Mouse (Mus musculus) liver, embryonic 15.5 days (tissue): Measurements from ENCODE around the gene Slc39a2. TPM values are rescaled to one million over a fixed set of nuclear protein-coding genes. Genes with fewer than 3 reads are reported as not detected.
"Not testable (repeated sequence)": the region's sequence is repeated elsewhere in the genome, so short reads cannot be mapped to it uniquely, and the experiment has no call there.

ENCODE experiments used
- ATAC-seq: fragments of 200-750 bp; cut with Nextera tagmentation; 2 replicates; pipeline ENCODE4 v1.8.0; 2017; ENCODE audit warnings: moderate number of reproducible peaks, mild to moderate bottlenecking, moderate library complexity; ENCODE audit not compliant: insufficient read depth
- H3K27ac ChIP-seq: fragments of 300-500 bp; sonication (generic); replicated peaks from 2 replicates; pipeline ENCODE4 v1.5.1; 2015; ENCODE audit warnings: mild to moderate bottlenecking, inconsistent platforms
- H3K27me3 ChIP-seq: fragments of 300-500 bp; sonication (generic); 2 replicates; pipeline ENCODE4 v1.6.1; 2015; ENCODE audit warnings: mild to moderate bottlenecking, inconsistent platforms
- H3K36me3 ChIP-seq: fragments of 300-500 bp; sonication (generic); replicated peaks from 2 replicates; pipeline ENCODE4 v1.6.1; 2015; ENCODE audit warnings: moderate library complexity, mild to moderate bottlenecking, inconsistent platforms
- H3K4me1 ChIP-seq: fragments of 300-500 bp; sonication (generic); replicated peaks from 2 replicates; pipeline ENCODE4 v1.6.1; 2015; ENCODE audit warnings: inconsistent platforms
- H3K4me2 ChIP-seq: fragments of 300-500 bp; sonication (generic); 2 replicates; pipeline ENCODE4 v1.6.1; 2015; ENCODE audit warnings: moderate library complexity, mild to moderate bottlenecking, inconsistent platforms
- H3K4me3 ChIP-seq: fragments of 300-500 bp; sonication (generic); replicated peaks from 2 replicates; pipeline ENCODE4 v1.5.1; 2015; ENCODE audit warnings: mild to moderate bottlenecking, inconsistent platforms
- H3K9ac ChIP-seq: fragments of 300-500 bp; sonication (generic); 2 replicates; pipeline ENCODE4 v1.6.1; 2015; ENCODE audit warnings: moderate library complexity, mild to moderate bottlenecking, inconsistent platforms
- H3K9me3 ChIP-seq: fragments of 300-500 bp; sonication (generic); replicated peaks from 2 replicates; pipeline ENCODE4 v1.6.1; 2016; ENCODE audit warnings: inconsistent platforms
- WGBS: fragments of 180-500 bp; shearing (Covaris S2); methylation state at CpG from one replicate; pipeline ENCODE4 v1.1.7; 2015; ENCODE audit warnings: mixed read lengths; ENCODE audit not compliant: insufficient replicate concordance; 5-methylcytosine and 5-hydroxymethylcytosine counted together
- polyA plus RNA-seq: library from polyadenylated mRNA; unstranded; fragments of >200 nt; fragmentation: Nextera tagmentation; extraction: Ambion mirVana; gene quantifications from 2 replicates; pipeline ENCODE4 v1.2.1, GENCODE M21; 2015

Slc39a2 gene
- polyA plus RNA-seq, 1 experiment from 2014 or later: 0.09 TPM

DNA sequence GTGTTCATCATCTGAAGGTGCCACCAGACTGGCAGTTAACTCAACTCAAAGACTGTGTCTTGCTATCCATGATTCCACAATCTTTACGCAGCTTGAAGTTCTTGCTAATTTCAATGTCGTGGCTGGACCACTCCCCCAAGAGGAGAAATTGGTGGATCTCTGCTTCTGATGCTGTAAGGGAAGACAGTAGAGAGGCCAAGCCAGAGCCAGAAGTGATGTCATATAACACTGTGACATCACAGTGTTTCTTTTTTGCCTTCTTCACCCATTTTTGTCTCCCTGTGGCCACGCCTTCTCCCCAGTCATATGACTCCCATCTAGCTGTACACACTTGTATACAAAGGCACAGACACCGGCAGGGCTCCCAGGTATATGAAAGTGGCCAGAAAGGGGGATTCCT is 25.4 kb downstream of the Slc39a2 start, which contains the start of gene Tppp2:
Gene Tppp2 (plus strand): TSS at position 301 of the 400 bp plus-strand sequence.
- ATAC-seq: no peak
- Histone ChIP-seq H3K9me3 (no peaks in the 10 kb centered on the region), H3K36me3 (no peaks in the 10 kb centered on the region)

DNA sequence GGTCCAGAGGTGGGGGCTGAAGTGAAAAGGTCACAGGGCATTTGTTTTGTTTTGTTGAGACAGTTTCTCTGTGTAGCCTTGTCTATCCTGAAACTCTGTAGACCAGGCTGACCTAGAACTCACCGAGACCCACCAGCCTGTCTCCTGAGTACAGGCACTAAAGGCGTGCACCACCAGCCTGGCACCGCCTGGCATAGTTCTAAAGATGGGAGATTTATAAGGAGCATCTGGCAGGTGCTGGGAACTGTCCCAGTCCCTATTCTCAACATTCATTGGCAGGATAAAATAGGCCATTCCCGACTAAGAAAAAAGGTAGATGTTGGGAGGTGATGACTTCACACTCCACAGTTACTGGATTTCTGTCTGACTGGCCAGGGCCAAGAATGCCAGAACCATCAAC is 26.3 kb downstream of the Slc39a2 start:
- H3K27me3 ChIP-seq: peaks cover 28% of the 10 kb centered on the region
- H3K9me3 ChIP-seq: no peaks in the 10 kb centered on the region
- no peak overlapping the region for H3K27ac ChIP-seq
- H3K9ac ChIP-seq: no peak overlapping the region
- no peak for ATAC-seq
- H3K4me2 ChIP-seq: no peak overlapping the region
- WGBS: 72% methylated on average over 4 of the region's 4 CpGs
- no peak overlapping the region for H3K4me3 ChIP-seq
- H3K4me1 ChIP-seq: peaks cover 6% of the 10 kb centered on the region
- H3K36me3 ChIP-seq: no peaks in the 10 kb centered on the region

More for the DNA sequence above, 25.4 kb downstream of the Slc39a2 start, which contains the start of gene Tppp2:
- peaks cover 15% of the 10 kb centered on the region for H3K4me1 ChIP-seq
- H3K4me3 ChIP-seq: no peak within 1 kb of the TSS
- no peak within 1 kb of the TSS for H3K4me2 ChIP-seq
- no peak within 1 kb of the TSS for H3K27ac ChIP-seq
- H3K27me3 ChIP-seq: peaks cover 36% of the 10 kb centered on the region
- WGBS: 59% methylated on average over 4 of the region's 4 CpGs
- no peak within 1 kb of the TSS for H3K9ac ChIP-seq

DNA sequence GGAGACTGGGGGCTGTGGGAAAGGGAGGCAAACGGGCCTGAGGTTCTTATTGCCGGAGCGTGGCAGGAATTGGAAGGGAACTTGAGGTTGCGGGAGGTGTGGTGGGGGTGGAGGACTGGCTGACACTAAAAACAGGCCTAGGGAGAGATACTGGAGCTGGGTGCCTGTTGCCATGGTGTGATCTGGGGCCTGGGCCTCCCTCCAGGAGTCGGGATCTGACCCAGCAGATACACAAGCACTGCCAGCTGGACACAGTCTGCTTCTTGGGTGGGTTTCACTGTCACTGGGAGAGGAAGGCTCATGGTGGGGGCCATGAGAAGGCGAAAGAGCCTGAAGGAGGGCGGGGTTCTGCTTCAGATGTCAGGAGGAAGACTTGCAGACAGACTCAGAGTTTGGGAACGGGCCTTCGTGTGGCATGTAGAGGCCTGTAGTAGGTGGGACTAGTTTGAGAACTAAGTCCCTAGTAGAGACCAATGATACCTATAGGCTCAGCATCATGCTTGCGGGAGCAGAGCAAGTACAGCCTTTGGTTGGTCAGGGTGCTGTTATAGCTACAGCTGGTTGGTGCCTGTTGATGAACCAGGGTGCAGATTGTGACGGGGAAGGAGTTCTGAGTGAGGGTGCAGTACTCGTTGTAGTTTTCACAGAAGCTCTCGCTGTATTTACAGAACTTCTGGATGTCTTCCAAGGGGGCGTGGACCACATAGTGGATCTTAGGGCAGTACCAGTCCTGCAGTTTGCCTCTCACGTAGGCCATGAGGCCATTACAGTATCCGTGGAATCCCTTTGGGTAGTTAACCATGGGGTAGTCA is 29.3 kb downstream of the Slc39a2 start:
- no peak overlapping the region for H3K27ac ChIP-seq

DNA sequence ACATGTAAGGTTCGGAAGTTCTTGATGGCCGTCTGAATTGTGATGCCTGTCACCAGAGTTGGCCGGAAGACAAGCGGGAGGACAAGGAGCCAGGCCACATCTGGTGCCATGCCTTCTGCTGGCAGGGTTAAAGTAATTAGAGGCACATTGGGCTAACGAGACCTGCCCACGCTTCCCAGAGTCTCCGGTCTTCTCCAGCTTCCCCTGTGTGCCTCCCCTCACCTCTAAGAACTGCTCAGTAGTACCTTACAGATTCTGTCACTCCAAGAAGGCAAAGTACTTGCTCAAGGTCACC is 29.8 kb downstream of the Slc39a2 start, which contains the start of gene Rnase13:
Gene Rnase13 (minus strand): TSS at position 203 of the 295 bp plus-strand sequence.
- no peak within 1 kb of the TSS for H3K4me3 ChIP-seq
- no peak within 1 kb of the TSS for H3K27ac ChIP-seq
- 71% methylated on average over 7 of the region's 7 CpGs for WGBS
- H3K27me3 ChIP-seq: peaks cover 3% of the 10 kb centered on the region; the same call in 1 of the 2 replicates
- H3K9ac ChIP-seq: no peak within 1 kb of the TSS
- H3K4me1 ChIP-seq: no peaks in the 10 kb centered on the region
- H3K36me3 ChIP-seq: no peaks in the 10 kb centered on the region
- no peak for ATAC-seq
- H3K9me3 ChIP-seq: no peaks in the 10 kb centered on the region
- no peak within 1 kb of the TSS for H3K4me2 ChIP-seq

More for the DNA sequence above, 29.3 kb downstream of the Slc39a2 start:
- WGBS: 61% methylated on average over 16 of the region's 16 CpGs
- peaks cover 3% of the 10 kb centered on the region; the same call in 1 of the 2 replicates for H3K27me3 ChIP-seq
- no peaks in the 10 kb centered on the region for H3K9me3 ChIP-seq
- H3K4me2 ChIP-seq: no peak overlapping the region
- ATAC-seq: no peak
- H3K4me3 ChIP-seq: no peak overlapping the region
- no peaks in the 10 kb centered on the region for H3K4me1 ChIP-seq
- no peak overlapping the region for H3K9ac ChIP-seq
- H3K36me3 ChIP-seq: no peaks in the 10 kb centered on the region

DNA sequence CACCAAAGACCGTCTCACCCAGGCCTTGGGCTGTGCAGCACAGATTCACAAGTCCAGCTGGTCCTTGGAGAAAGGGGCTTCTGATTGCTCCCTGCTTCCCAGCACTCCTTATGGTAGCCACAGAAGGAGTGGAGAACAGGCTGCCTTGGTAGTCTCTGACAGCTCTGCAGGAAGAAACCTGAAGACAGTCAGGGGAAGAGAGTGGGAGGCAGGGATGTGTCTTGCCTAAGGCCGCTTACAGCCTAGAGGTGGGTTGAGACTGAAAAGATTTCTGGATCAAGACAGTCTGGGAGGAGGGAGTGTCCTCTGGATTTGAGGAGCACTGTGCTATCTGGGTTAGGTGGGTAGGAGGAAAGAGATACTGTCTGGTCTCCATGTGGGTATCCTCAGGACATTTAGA is 30.2 kb downstream of the Slc39a2 start:
- no peak overlapping the region for H3K4me2 ChIP-seq
- no peaks in the 10 kb centered on the region for H3K4me1 ChIP-seq
- WGBS: 63% methylated on average over 2 of the region's 2 CpGs
- H3K27me3 ChIP-seq: no peaks in the 10 kb centered on the region
- H3K9me3 ChIP-seq: no peaks in the 10 kb centered on the region
- no peaks in the 10 kb centered on the region for H3K36me3 ChIP-seq
- no peak for ATAC-seq
- H3K27ac ChIP-seq: no peak overlapping the region
- H3K4me3 ChIP-seq: no peak overlapping the region
- H3K9ac ChIP-seq: no peak overlapping the region

DNA sequence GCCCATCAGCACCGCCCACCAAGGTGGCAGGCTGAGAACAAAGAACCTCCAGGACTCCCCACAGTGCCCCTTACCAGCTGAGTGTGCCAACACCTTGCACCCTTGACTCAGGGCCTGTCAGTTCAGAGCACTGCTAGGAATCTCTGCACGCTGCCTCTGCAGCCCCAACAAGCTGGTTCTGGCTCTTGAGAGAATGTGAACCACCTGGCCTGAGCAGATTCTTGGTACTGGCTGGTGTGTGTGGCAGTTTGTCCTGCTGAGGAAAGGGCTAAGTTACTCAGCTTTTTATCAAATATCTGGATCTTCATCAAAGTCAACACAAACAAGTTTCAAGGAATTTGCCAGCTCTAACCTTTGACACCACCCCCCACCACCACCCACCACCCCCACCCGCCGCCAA is 30.8 kb downstream of the Slc39a2 start:
- Histone ChIP-seq H3K4me1 (no peaks in the 10 kb centered on the region), H3K9me3 (no peaks in the 10 kb centered on the region), H3K27me3 (no peaks in the 10 kb centered on the region), H3K9ac (no peak overlapping the region), H3K36me3 (no peaks in the 10 kb centered on the region), H3K4me3 (no peak overlapping the region), H3K4me2 (no peak overlapping the region), H3K27ac (no peak overlapping the region)
- ATAC-seq: no peak
- 61% methylated on average over 4 of the region's 4 CpGs for WGBS

DNA sequence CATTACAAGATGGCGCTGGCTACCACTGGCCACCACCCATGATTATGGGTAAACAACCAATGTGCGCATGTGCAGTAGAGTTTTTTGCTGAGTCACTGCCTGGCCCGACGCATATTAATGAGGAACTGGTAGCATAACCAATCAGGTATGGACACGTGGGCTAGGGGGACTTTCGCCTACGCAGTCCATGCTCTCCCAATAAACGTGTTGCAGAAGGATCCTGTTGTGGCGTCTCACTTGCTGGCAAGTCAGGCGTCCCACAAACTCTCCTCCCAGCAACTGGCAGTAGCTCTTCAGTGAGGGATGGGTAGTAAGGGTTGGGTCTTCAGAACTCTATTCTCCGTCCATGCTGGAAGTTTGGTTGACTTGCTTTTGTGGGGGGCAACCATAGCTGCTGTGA is 34.2 kb downstream of the Slc39a2 start:
- not testable (repeated sequence) for ATAC-seq

DNA sequence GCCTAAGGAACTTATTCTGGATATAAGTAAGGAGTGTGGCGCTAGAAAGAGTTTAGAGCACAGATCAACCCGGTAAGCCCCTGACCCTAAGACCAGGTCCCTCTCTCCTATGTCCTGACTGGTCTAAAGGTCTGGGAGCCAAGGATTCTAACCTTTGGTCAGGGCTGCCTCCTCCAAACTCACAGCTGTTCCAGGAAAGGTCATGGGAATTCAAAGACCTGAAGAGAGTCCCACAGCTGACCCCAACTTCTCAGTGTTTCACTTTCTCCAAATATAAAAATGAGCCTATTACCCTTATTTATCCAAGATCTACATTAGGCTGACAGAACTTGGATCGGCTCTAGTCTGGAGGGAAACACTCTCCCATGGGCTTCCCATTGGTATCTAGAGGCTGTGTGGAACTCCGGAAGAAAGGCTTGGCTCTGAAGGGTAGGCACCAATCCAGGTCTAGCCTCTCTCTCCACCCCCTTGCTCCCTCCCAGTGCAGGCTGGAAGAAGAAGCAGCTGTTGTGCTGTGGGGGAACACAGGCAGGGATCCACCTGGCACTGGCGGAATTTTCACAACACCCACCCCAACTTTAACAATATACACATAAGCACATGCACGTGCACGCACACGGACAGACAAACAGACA is 36.7 kb downstream of the Slc39a2 start:
- Histone ChIP-seq H3K4me2 (no peak overlapping the region), H3K4me1 (peaks cover 3% of the 10 kb centered on the region)
- WGBS: 64% methylated on average over 8 of the region's 8 CpGs

More for the DNA sequence above, 34.2 kb downstream of the Slc39a2 start:
- not testable (repeated sequence) for H3K9ac ChIP-seq, H3K9me3 ChIP-seq, H3K36me3 ChIP-seq, H3K4me1 ChIP-seq, H3K4me2 ChIP-seq, H3K27ac ChIP-seq, H3K27me3 ChIP-seq, H3K4me3 ChIP-seq
- 83% methylated on average over 11 of the region's 11 CpGs for WGBS

DNA sequence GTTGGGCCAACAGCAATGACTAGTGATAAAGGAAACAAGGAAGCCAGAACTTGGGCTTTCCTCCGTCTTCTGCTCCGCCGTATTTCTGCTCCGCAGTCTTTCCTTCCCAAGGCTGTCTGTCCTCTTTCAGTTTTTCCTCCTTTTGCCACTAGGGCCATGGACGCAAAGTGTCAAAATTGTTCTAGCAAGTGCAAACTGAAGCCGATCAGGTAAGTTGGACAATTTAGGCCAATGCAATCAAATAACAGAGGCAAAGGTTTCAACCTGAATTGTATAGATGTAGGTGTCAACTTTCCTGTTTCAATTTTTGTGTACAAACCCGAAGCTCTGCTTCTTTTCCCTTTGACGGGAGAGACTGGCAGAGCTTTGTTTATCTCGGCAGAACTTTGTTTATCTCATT is 37.3 kb downstream of the Slc39a2 start:
- Histone ChIP-seq H3K4me1 (peaks cover 3% of the 10 kb centered on the region), H3K9me3 (no peaks in the 10 kb centered on the region), H3K9ac (no peak overlapping the region), H3K27me3 (no peaks in the 10 kb centered on the region), H3K4me3 (no peak overlapping the region), H3K27ac (no peak overlapping the region), H3K36me3 (no peaks in the 10 kb centered on the region), H3K4me2 (no peak overlapping the region)
- WGBS: 57% methylated on average over 9 of the region's 9 CpGs
- no peak for ATAC-seq

More for the DNA sequence above, 36.7 kb downstream of the Slc39a2 start:
- Histone ChIP-seq H3K27me3 (no peaks in the 10 kb centered on the region), H3K9me3 (no peaks in the 10 kb centered on the region), H3K36me3 (no peaks in the 10 kb centered on the region), H3K9ac (no peak overlapping the region), H3K27ac (no peak overlapping the region), H3K4me3 (no peak overlapping the region)
- 0 out of 2 replicates have a peak, but pooled peaks have one; percentile 21 for ATAC-seq

DNA sequence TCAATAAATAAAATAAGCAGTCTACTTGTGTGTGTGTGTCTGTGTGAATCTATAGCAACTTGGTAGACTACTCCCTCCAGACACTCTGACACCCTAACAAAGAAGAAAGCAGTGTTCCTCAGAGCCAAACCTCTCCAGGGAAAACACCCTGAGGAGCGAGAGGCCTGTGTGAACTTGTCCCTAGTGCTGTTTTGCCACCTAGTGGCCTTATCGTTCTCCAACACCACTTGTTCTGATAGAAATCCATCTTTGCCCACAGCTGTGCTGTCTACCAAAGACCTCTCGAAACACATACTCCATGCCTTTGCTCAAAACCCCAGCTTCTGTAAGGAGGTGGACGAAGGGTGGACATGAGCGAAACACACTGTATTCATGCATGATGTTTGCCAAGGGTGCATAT is 38.1 kb downstream of the Slc39a2 start:
- Histone ChIP-seq H3K4me1 (peaks cover 3% of the 10 kb centered on the region), H3K4me3 (no peak overlapping the region), H3K27me3 (no peaks in the 10 kb centered on the region), H3K9ac (no peak overlapping the region), H3K36me3 (no peaks in the 10 kb centered on the region), H3K27ac (no peak overlapping the region), H3K4me2 (no peak overlapping the region), H3K9me3 (no peaks in the 10 kb centered on the region)
- 24% methylated on average over 5 of the region's 5 CpGs for WGBS
- ATAC-seq: no peak

DNA sequence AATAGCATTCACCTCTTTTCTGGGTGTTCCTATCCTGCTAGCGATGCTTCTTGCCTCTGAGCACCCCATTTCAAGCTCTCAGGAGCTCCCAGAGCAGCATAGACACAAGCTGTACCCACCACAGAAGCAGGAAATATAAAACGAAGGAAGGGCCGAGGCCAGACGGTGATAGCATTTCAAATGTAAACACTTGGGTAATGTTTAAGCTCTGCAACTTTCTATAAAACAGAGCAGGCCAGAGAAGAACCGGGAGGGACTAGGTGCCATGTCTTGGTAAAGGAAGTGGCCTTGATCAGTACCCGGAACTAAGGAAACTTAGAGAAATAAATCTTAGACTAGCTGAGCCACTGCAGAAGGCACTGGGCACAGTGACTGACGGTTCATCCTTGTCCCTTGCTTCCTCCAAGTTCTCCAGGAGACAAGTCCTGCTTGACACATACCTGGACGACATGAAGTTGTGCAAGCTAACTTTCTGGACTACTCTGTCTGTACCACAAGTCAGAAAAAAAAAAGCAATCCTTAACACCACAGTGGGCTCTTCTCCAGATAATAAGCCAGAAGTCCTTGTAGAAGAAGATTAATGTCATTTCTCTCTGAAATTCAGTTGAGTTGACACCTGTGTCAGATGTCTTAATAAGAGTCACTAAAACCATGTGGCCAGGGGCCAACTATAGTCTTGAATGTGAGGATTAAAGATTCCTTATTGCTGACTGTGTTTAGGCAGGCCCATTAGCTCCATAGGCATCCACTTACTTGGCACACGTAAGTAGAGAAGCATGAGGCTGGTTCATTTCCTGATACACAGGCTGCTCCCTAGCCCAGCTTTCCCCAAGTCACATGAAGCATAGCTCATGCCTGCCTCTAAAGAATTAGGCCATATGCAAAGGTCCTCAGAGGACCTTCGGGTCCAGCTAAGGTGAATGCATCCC is 39.7 kb downstream of the Slc39a2 start:
- WGBS: 39% methylated on average over 10 of the region's 10 CpGs
- peaks cover 3% of the 10 kb centered on the region for H3K4me1 ChIP-seq
- no peak overlapping the region for H3K27ac ChIP-seq
- no peak overlapping the region for H3K4me2 ChIP-seq
- no peaks in the 10 kb centered on the region for H3K27me3 ChIP-seq
- H3K9ac ChIP-seq: no peak overlapping the region
- H3K4me3 ChIP-seq: no peak overlapping the region
- no peaks in the 10 kb centered on the region for H3K9me3 ChIP-seq
- H3K36me3 ChIP-seq: no peaks in the 10 kb centered on the region
- no peak; the same call in 1 of the 2 replicates for ATAC-seq
